Mouse (Mus musculus) kidney, postnatal 0 days (tissue): Measurements from ENCODE around the gene Tmem209. TPM values are rescaled to one million over a fixed set of nuclear protein-coding genes. Genes with fewer than 3 reads are reported as not detected.
A peak's percentile ranks its signal among the peaks of the same experiment; 100 is the strongest.

Source experiments
- ATAC-seq: fragments of 200-750 bp; cut with Nextera tagmentation; replicated peaks from 2 replicates; pipeline ENCODE4 v1.8.0; 2017; ENCODE audit warnings: low read depth, moderate number of reproducible peaks, moderate TSS enrichment, moderate library complexity; ENCODE audit not compliant: low FRiP score
- DNase-seq: peaks from one replicate; pipeline ENCODE4 v3.0.0-alpha.2; 2016; ENCODE audit warnings: low spot score
- H3K27ac ChIP-seq: fragments of 300-500 bp; sonication (generic); 2 replicates; pipeline ENCODE4 v1.5.1; 2014; ENCODE audit warnings: mild to moderate bottlenecking
- H3K27me3 ChIP-seq: fragments of 300-500 bp; sonication (generic); 2 replicates; pipeline ENCODE4 v1.6.1; 2014; ENCODE audit warnings: low read length, mixed read lengths; ENCODE audit not compliant: insufficient read depth
- H3K36me3 ChIP-seq: fragments of 300-500 bp; sonication (generic); 2 replicates; pipeline ENCODE4 v1.6.1; 2014; ENCODE audit warnings: low read length, mixed read lengths; ENCODE audit not compliant: insufficient read depth
- H3K4me1 ChIP-seq: fragments of 300-500 bp; sonication (generic); replicated peaks from 2 replicates; pipeline ENCODE4 v1.6.1; 2014; ENCODE audit warnings: antibody characterized with exemption, low read length, mixed read lengths; ENCODE audit not compliant: insufficient read depth
- H3K4me2 ChIP-seq: fragments of 300-500 bp; sonication (generic); 2 replicates; pipeline ENCODE4 v1.6.1; 2014; ENCODE audit warnings: mild to moderate bottlenecking, low read length, moderate library complexity, mixed read lengths
- H3K4me3 ChIP-seq: fragments of 300-500 bp; sonication (generic); replicated peaks from 2 replicates; pipeline ENCODE4 v1.5.1; 2014; ENCODE audit warnings: low read depth, low read length
- H3K9ac ChIP-seq: fragments of 300-500 bp; sonication (generic); 2 replicates; pipeline ENCODE4 v1.6.1; 2014; ENCODE audit warnings: low read depth, low read length
- H3K9me3 ChIP-seq: fragments of 300-500 bp; sonication (generic); replicated peaks from 2 replicates; pipeline ENCODE4 v1.6.1; 2016; ENCODE audit warnings: low read length, inconsistent platforms, mixed read lengths
- CTCF ChIP-seq: IDR thresholded peaks from 2 replicates; pipeline ENCODE4 v1.5.1; 2016; ENCODE audit warnings: antibody characterized with exemption, low read depth, mild to moderate bottlenecking, moderate library complexity
- WGBS: fragments of 180-500 bp; shearing (Covaris S2); extraction: QIAGEN DNeasy Blood & Tissue Kit; methylation state at CpG from one replicate; pipeline ENCODE4 v1.1.7; 2014; 5-methylcytosine and 5-hydroxymethylcytosine counted together
- polyA plus RNA-seq: library from polyadenylated mRNA; unstranded; fragments of >200 nt; fragmentation: Nextera tagmentation; extraction: Ambion mirVana; gene quantifications from 2 replicates; pipeline ENCODE4 v1.2.1, GENCODE M21; 2015

Tmem209 gene
- polyA plus RNA-seq, 1 experiment from 2014 or later = 25.9 TPM

DNA sequence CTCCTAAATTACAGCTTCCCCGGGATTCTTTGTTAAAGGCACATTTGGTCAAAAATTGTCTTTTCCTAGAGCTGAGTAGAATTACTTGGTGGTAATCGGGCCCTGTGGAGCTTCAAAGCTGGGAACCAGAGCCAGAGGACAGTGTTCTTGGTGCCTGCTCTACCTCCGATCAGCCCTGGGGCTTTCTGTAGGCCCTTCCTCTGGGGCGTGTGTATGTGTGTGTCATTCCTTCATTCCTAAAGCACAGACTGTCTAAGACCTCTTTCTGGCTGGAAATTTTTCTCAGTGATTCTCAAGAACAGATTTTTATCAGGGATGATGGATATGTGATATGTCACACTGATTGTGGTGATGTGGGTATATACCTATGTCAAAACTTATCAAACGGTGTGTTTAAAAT, 29.2 kb upstream of the Tmem209 start:
- Histone ChIP-seq H3K9me3 (no peaks in the 10 kb centered on the region), H3K4me2 (no peak overlapping the region), H3K4me1 (peaks cover 4% of the 10 kb centered on the region), H3K9ac (no peak overlapping the region), H3K4me3 (no peak overlapping the region), H3K36me3 (no peaks in the 10 kb centered on the region), H3K27me3 (no peaks in the 10 kb centered on the region), H3K27ac (peak overlapping the region; percentile 13; the same call in 1 of the 2 replicates)
- TF ChIP-seq CTCF = no peak
- WGBS = 60% methylated on average over 5 of the region's 5 CpGs
- DNase-seq (no peak), ATAC-seq (no peak)

- no peak for ATAC-seq
- Histone ChIP-seq H3K4me1 (no peaks in the 10 kb centered on the region), H3K4me3 (no peak overlapping the region), H3K27me3 (no peaks in the 10 kb centered on the region), H3K27ac (peak overlapping the region; percentile 13; the same call in 1 of the 2 replicates), H3K4me2 (no peak overlapping the region), H3K9me3 (no peaks in the 10 kb centered on the region), H3K36me3 (no peaks in the 10 kb centered on the region), H3K9ac (no peak overlapping the region)
- no peak for DNase-seq
- 51% methylated on average over 10 of the region's 10 CpGs for WGBS
- TF ChIP-seq CTCF = no peak
These were observed 28.7 kb upstream of the Tmem209 start for GRCm38 (mm10) chr6:30538240-30538639.

GRCm38 (mm10) chr6:30535340-30535739, 25.8 kb upstream of the Tmem209 start:
- peak; percentile 70 for TF ChIP-seq CTCF
- Histone ChIP-seq H3K4me2 (no peak overlapping the region), H3K27ac (no peak overlapping the region), H3K9me3 (no peaks in the 10 kb centered on the region), H3K27me3 (no peaks in the 10 kb centered on the region), H3K36me3 (no peaks in the 10 kb centered on the region), H3K4me3 (no peak overlapping the region), H3K4me1 (no peaks in the 10 kb centered on the region), H3K9ac (no peak overlapping the region)
- ATAC-seq (no peak), DNase-seq (no peak)
- WGBS = 57% methylated on average over 3 of the region's 3 CpGs

GRCm38 (mm10) chr6:30528800-30529199, 19.2 kb upstream of the Tmem209 start:
- Histone ChIP-seq H3K9ac (no peak overlapping the region), H3K27me3 (no peaks in the 10 kb centered on the region), H3K4me2 (no peak overlapping the region), H3K4me1 (peaks cover 10% of the 10 kb centered on the region), H3K36me3 (no peaks in the 10 kb centered on the region), H3K4me3 (no peak overlapping the region), H3K27ac (0 out of 2 replicates have a peak overlapping the region, but pooled peaks have one; percentile 48), H3K9me3 (no peaks in the 10 kb centered on the region)
- no peak for TF ChIP-seq CTCF
- ATAC-seq = no peak
- 23% methylated on average over 6 of the region's 6 CpGs for WGBS
- DNase-seq = peak; percentile 83

- peak; percentile 95 for DNase-seq
- H3K9ac ChIP-seq = peak overlapping the region; percentile 5; the same call in 1 of the 2 replicates
These were observed 17.3 kb upstream of the Tmem209 start for GRCm38 (mm10) chr6:30526586-30527515.

DNA sequence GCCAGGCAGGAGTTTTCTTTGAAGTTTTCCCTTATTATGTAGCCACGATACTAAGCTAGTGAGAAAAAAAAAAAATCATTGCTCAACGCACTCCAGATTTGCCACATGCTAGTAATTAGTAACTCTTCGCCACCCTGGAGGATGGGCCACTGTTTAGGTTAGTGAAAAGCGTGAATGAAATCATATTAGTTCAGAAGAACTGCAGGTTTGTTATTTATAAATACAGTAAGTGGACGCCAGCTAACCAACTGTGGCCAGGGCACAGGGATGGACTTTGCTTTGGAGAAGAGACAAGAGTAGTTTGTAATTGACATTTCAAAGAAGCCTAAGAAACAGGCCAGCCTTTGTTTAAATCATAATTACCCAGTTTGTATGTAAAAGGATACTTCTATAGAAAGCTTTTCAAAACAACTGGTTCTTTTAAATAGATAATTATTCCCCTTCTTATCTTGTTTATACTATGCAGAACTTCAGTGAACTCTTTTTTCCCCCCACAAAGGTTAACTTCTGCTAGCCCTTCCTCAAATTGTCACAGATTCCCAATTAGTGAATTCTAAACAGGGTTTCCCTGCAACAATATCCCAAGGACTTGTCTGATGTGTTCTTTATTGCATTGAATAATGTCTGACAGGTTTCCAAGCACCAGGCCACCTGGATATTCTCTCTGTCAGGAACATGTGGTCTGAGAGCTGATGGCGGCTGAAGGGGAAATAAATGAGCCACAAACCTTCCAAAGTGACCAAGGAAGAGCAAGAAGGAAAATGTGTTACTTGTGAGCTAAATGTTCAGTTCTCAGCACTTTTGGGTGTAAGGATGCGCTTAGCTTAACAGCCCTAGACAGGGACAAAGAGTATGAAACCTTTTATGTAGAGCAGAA, 16.1 kb upstream of the Tmem209 start:
- H3K27ac ChIP-seq = peak overlapping the region; percentile 70
- ATAC-seq (no peak), DNase-seq (peak; percentile 44)
- H3K9me3 ChIP-seq = no peaks in the 10 kb centered on the region
- peaks cover 10% of the 10 kb centered on the region for H3K4me1 ChIP-seq
- no peaks in the 10 kb centered on the region for H3K27me3 ChIP-seq
- 0 out of 2 replicates have a peak overlapping the region, but pooled peaks have one; percentile 23 for H3K9ac ChIP-seq
- H3K36me3 ChIP-seq = no peaks in the 10 kb centered on the region
- no peak for TF ChIP-seq CTCF
- WGBS = 45% methylated on average over 7 of the region's 7 CpGs
- no peak overlapping the region for H3K4me2 ChIP-seq
- no peak overlapping the region for H3K4me3 ChIP-seq

More at GRCm38 (mm10) chr6:30526586-30527515, 17.3 kb upstream of the Tmem209 start:
- Histone ChIP-seq H3K27me3 (no peaks in the 10 kb centered on the region), H3K4me3 (no peak overlapping the region), H3K9me3 (no peaks in the 10 kb centered on the region), H3K36me3 (no peaks in the 10 kb centered on the region), H3K4me2 (peak overlapping the region; percentile 35), H3K27ac (peak overlapping the region; percentile 88), H3K4me1 (peaks cover 10% of the 10 kb centered on the region)
- no peak for TF ChIP-seq CTCF
- ATAC-seq = no peak
- WGBS = 9% methylated on average over 19 of the region's 19 CpGs
